Mouse (Mus musculus): Measurements from ENCODE around the gene BC025920.

DNA sequence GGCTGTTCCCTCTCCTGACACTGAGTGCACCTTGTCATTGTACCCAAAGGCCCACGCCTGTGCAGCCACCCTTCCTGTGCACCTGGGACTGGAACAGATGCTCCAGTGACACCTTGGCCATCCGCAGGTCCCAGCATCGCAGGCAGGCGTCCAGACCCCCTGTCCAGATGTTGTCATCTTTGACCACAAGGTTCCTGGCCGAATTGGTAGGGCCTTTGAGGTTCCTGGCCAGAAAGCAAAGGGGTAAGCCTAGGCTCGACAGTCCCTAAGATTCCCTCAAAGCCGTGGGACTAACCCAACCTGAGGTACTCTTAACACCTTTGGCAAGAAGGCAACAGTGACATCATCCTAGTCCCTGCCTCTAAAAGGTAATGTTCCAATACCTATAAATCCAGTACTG, 13.4 kb upstream of the BC025920 start:
- TF ChIP-seq CTCF (IDR thresholded peaks at IDR 0.05; ENCODE audit: borderline replicate concordance, insufficient read depth, low read depth, low read length) (no peak), POLR2A (IDR thresholded peaks at IDR 0.05; ENCODE audit: borderline replicate concordance, insufficient read depth, low read length) (no peak)

Measured in cerebellum, adult 2 months (tissue).